Mouse (Mus musculus) adrenal gland, postnatal 14 days (tissue): Measurements from ENCODE around the gene Clk3. TPM values are rescaled to one million over a fixed set of nuclear protein-coding genes. Genes with fewer than 3 reads are reported as not detected.

Source experiments
- DNase-seq: peaks from one replicate; pipeline ENCODE4 v3.0.0; 2021; ENCODE audit warnings: mixed read lengths
- long read RNA-seq, 2 experiments: library from polyadenylated mRNA; stranded (forward); transcript quantifications; one replicate each; pipeline ENCODE4 v2.0.0; 2021
- total RNA-seq: library from RNA; stranded (reverse); gene quantifications from 2 replicates; pipeline ENCODE4 v1.2.3, GENCODE M21; 2021

The Clk3 gene
- total RNA-seq = 55.0 and 66.5 TPM in 2 replicates
- long read RNA-seq, experiment 1, transcript Clk3-201 (13 exons, 2,496 nt) = major isoform, 63 of 89 reads
- long read RNA-seq, experiment 1, partial matches to known transcripts = 6 of 89 reads
- long read RNA-seq, experiment 1, other reads (novel, unspliced or antisense) = 18 of 89 reads
- long read RNA-seq, experiment 2, transcript Clk3-201 (13 exons, 2,496 nt) = major isoform, 50 of 69 reads
- long read RNA-seq, experiment 2, partial matches to known transcripts = 7 of 69 reads
- long read RNA-seq, experiment 2, other reads (novel, unspliced or antisense) = 11 of 69 reads

DNA sequence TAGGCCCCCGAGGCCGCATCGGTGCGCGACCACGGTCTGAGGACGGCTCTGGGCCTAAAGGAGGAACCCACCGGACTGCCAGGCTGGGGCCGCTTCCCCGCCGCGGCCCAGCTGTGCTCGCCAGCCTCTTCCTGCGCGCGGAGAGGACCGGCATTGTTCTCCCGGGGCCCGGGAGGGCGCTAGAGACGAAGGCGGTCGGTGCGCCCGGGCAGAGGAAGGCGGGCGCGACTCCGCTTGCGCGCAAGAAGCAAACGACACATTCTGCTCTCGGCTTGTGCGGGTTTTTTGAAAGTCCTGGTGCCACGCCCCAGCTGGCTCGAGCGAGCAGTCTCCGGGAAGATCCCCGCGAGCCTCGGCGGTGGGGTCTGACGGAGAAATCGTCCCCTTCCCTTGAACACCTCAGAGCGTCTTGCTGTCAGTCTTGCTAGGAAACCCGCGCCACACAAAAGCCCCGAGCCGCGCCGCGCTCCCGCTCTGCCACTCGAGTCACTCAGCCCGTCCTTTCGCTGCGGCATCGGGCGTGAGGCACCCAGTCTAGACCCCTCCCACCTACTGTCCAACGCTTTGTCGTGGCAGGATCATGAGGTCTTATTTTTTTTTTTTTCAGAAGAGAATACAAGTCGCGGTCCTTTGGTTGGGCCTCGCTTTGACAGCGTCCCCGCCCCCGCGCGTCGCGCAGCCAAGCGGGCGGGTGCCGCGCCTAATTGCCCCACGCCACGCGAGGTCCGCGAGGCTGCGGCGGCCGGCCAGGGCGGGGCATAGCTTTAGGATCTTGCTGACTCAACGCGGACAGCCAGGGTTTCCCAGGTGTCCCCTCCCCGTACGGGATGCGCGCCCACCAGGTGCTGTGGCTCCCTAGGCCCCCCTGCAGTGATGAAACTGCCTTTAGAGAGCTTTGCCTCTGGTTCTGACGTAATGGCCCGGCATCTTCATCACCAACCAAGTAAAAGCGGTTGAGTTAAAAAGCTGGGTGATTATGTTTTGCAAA is at the start of gene Clk3:
Gene Clk3, minus strand, starts transcription at position 497 of the 988 bp plus-strand sequence.
- peak; percentile 86 for DNase-seq

GRCm38 (mm10) chr9:57814866-57815265 is 49.2 kb upstream of the Clk3 start:
- peak; percentile 16 for DNase-seq

GRCm38 (mm10) chr9:57814014-57814413 is 48.4 kb upstream of the Clk3 start:
- DNase-seq = no peak

- DNase-seq = no peak
These were observed 46.4 kb upstream of the Clk3 start for GRCm38 (mm10) chr9:57811793-57812733.

DNA sequence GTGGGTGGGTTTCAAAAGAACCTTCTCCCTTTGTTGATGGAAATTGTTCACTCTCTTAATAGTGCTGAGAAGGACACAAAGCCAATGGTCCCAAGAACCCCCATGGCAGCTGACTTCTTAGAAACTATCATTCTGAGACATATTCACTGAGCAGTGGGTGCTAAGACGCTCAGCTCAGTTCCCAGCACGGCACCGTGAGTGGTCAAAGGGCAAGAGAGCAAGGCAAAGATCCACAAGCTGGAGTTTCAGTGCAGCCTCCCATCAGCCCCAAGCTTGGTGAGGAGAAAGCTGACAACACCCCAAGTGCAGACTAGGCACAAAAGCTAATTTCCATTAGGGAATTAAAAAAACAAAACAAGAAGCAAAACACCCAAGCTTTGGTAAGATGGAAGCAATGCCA is 45.0 kb upstream of the Clk3 start:
- no peak for DNase-seq

GRCm38 (mm10) chr9:57808771-57809310 is 43.2 kb upstream of the Clk3 start:
- DNase-seq = no peak

GRCm38 (mm10) chr9:57807174-57807651 is 41.6 kb upstream of the Clk3 start:
- no peak for DNase-seq

DNA sequence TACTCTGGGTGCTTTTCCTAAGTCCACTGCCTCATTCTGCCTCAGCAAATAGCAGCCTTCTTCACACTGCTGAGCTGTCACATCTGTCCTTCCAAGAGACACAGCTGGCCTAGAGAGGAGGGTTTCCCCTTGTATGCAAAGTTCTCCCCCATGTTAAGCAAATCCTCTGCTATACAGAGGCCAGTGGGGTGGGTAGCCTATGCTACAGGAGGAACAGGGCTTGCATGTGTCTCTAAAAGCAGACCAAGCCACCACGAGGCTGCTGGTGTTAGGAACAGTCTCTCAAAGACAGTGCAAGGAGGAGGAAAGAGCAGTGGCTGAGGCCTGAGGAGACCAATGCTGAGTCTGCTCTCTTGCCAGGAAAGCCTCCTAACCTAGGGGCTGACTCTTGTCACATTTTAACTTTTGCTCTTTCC is 40.4 kb upstream of the Clk3 start:
- DNase-seq = no peak

DNA sequence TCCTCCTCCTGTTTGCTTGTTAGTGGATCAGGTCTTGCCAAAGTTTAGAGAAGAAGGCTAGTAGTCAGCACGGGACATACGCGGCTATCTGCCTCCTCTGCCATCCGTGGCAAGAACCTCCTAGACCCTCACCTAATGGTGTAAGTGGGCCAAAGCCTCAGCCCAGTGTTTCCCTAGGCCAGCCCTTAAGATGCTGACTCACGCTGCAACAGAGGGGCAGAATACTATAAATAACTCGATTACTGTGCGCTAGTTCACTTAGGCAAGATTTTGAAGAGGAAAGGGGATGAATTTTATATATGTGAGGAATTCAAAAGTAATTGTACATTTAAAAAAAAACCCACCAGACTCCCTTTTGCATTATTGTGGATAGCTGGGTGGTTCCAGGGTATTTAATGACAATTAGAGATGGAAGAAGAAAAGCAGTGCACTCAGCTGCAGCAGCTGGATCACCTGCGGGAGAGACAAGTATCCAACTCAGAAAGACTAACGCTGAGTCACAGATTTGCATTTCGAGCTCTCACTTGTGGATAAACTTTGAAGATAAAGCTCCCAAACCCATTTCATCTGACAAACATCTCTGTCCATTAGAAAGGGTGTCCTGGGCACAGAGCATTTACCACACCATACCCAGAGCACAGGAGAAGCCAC is 39.6 kb upstream of the Clk3 start:
- DNase-seq = no peak

GRCm38 (mm10) chr9:57803839-57804238 is 38.2 kb upstream of the Clk3 start:
- DNase-seq = no peak

GRCm38 (mm10) chr9:57803047-57803446 is 37.4 kb upstream of the Clk3 start:
- DNase-seq = no peak

DNA sequence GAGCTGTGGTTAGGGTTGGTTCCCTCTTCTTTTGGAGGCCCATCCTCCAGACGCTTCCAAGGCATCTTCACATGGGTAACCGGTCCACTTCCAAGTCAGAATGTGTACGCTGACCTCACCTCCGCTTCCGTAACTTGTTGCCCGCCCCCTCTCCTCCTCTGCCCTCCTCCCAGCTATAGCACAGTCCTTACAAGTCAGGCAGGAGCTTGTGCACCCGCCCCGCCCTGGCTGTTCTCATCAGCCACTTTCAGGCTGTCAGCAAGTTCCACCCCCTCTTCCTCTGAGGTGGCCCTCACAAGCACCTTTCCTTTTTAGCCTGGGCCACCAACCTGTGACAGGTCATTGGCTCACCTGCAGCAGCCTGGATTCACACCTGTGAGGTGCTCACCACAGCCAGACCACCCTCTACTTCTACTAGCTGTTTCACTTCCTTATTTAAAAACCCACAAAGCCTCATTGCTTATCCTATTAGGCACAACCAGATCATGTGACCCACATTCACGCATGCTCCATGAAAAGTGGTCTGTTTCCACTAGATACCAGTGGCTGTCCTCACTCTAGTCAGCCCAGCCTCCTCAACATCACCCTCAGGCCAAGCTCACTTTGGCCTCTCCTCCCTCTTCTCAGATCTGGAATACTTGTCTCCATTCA is 34.8 kb upstream of the Clk3 start:
- no peak for DNase-seq

DNA sequence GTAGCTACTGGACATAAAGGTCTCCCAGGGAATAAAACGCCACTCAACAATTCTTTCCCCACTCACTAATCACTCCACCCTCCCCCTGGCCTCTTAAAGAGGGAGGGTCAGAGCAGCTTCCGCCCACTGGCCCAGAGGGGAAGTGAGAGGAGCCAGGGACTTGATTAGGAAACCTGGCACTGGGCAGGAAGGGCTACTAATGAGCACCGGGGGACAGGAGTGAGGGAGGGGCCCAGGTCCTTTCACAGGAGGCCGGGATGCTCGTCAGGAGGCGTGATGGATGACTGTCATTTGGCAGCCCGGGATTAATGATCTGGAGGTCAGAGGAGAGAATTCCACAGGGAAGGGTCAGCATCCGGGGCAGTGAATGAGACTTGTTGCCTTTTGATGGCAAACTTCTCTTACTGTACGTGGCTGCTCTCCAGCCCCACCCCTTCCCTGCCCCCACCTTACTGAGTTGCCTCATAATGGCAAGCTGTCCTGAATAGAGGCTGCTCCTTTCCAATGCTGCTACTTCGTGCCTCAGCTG is 33.1 kb upstream of the Clk3 start:
- peak; percentile 41 for DNase-seq

DNA sequence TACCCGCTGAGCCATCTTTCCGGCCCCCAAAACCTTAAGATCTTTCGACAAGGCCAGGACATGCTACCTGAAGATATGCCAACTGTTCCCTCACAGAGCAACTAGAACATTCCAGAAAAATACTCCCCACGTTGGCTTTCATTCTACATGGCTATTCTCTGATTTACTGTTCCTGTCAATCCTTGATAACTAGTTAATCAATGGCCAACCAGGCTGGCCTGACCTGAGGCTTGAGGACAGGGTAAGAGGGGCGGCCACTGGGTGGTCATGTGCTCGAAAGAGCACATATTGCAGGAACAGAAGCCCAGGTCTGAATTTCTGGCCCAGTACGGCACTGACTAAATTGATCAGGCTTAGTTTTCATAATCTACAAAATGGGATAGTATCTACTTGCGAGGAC is 31.8 kb upstream of the Clk3 start:
- DNase-seq = no peak

GRCm38 (mm10) chr9:57789733-57790132 is 24.1 kb upstream of the Clk3 start:
- DNase-seq = no peak

GRCm38 (mm10) chr9:57782656-57783055 is 17.0 kb upstream of the Clk3 start:
- DNase-seq = no peak

GRCm38 (mm10) chr9:57775736-57776135 is 10.1 kb upstream of the Clk3 start:
- DNase-seq = no peak

GRCm38 (mm10) chr9:57775026-57775425 is 9.4 kb upstream of the Clk3 start:
- DNase-seq = no peak

DNA sequence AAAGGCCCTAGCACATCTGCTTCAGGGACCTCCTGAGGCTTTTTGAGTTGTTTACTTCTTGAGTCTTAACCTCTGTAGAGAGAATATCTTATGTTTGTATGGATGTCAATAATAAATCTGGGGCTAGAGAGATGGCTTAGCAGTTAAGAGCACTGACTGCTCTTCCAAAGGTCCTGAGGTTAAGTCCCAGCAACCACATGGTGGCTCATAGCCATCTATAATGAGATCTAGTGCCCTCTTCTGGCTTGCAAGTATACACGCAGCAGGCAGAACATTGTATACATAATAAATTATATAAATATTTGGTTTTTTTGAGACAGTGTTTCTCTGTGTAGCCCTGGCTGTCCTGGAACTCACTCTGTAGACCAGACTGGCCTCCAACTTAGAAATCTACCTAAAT is 8.5 kb upstream of the Clk3 start:
- no peak for DNase-seq

DNA sequence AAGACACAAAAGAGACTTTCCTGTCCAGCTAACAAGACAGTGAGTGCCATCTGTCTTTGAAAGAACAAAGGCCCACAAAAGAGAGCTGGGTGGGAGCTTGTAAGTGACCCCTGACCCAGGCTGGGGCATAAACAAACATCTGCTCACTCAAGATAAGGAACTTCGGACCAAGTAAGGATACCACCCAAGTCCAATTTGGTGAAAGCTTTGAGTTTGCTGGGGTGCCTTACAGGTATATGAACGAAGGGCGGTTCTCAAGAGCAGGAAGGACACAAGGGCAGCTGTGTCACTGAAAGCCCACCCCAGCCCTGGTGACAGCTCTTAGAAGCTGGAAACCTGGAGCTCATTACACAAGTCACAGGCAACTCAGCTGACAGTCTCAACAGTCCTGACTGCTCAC is 8.1 kb upstream of the Clk3 start:
- DNase-seq = no peak
